Mouse (Mus musculus): ENCODE data around the gene Arg2. TPM values are rescaled to one million over a fixed set of nuclear protein-coding genes. Genes with fewer than 3 reads are reported as not detected.
"Not testable (repeated sequence)": the region's sequence is repeated elsewhere in the genome, so short reads cannot be mapped to it uniquely, and the experiment has no call there.

The Arg2 gene
- polyA plus RNA-seq, 1 experiment from 2014 or later, result 1.2 TPM

- H3K27ac ChIP-seq, result peak overlapping the region; percentile 92; the same call in 1 of the 2 replicates
- 39% methylated on average over 12 of the region's 12 CpGs for WGBS
- ATAC-seq (ENCODE audit: insufficient number of reproducible peaks, insufficient read depth, low FRiP score, low TSS enrichment, low read depth), result no peak
Measured at GRCm38 (mm10) chr12:79171269-79171995, 40.9 kb downstream of the Arg2 start.

DNA sequence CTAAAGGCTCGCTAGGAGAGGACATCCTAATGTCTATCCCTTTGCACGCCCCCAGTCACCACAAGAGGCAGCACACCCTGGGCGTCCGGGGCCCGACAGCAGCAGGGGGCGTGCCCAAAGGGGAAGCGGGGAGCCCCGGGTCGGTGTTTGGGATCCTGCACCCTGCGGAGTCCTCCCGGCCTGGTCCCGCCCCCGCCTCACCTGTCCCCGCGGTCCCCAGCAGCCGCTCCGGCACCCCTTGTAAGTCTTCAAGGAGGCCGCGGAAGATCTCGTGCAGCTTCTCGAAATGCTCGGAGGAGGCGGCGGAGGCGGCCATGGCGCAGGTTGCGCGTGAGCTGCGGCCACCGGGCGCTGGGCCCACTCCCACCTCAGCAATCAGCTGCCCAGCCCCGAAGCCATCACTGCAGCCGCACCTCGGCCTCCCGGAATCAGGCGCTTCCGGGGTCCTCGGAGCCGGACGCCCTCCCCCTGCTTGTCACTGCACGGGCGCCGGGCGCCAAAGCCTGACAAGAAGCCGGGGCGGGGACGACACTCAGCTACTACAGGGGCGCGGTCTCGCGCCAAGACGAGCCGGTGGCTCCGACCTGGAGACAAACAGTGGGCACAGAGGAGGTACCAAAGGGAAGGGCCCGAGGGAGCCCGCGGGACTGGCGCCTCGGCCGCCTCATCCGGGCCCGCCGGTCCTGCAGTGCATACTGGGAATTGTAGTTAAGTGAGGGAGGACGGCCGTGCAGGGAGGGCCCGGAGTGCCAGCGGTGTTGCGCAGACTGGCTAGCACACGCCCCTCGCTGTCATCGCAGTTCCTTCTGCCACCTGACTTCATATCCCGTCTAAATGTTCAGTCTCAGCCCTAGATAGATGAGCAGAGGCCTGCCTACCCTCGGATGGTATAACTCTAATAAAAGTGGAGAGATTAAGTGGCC is 41.7 kb downstream of the Arg2 start, which contains the start of gene Vti1b:
TSS of gene Vti1b (minus strand) at position 649 of the 923 bp plus-strand sequence.
- 1% methylated on average over 73 of the region's 73 CpGs for WGBS
- no peaks in the 10 kb centered on the region for H3K27me3 ChIP-seq
- H3K4me1 ChIP-seq (replicated peaks), result peaks cover 10% of the 10 kb centered on the region
- peaks cover 27% of the 10 kb centered on the region for H3K36me3 ChIP-seq
- H3K9ac ChIP-seq (replicated peaks), result peak within 1 kb of the TSS; percentile 82
- H3K9me3 ChIP-seq, result no peaks in the 10 kb centered on the region
- peak within 1 kb of the TSS; percentile 92 for H3K27ac ChIP-seq
- H3K4me2 ChIP-seq, result peak within 1 kb of the TSS; percentile 66
- peak within 1 kb of the TSS; percentile 93 for H3K4me3 ChIP-seq (replicated peaks)
- peak; percentile 98 for ATAC-seq (ENCODE audit: insufficient number of reproducible peaks, insufficient read depth, low FRiP score, low TSS enrichment, low read depth)

More at GRCm38 (mm10) chr12:79171269-79171995, 40.9 kb downstream of the Arg2 start:
- H3K4me1 ChIP-seq (replicated peaks), result peaks cover 10% of the 10 kb centered on the region
- peak overlapping the region; percentile 93 for H3K4me3 ChIP-seq (replicated peaks)
- no peaks in the 10 kb centered on the region for H3K27me3 ChIP-seq
- H3K9ac ChIP-seq (replicated peaks), result peak overlapping the region; percentile 82
- peaks cover 18% of the 10 kb centered on the region for H3K36me3 ChIP-seq
- H3K4me2 ChIP-seq, result peak overlapping the region; percentile 66
- H3K9me3 ChIP-seq, result no peaks in the 10 kb centered on the region

DNA sequence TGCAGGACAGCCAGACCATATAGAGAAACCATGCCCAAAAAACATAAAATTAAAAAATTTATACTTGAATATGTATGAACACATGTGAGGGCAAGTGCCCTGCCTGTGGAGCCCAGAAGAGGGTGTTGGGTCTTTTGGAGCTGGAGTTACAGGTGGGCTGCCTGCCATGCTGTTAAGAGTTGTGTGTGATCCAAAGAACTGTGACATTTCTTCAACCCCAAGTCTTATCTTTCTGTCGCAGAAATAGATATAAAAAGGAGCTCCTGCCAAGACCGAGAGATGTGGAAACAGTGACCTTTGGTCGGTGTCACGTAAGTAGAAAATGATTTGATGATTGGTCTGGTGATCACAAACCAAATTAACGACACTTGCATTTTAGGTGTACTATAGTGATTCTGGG is 43.1 kb downstream of the Arg2 start:
- Histone ChIP-seq H3K4me3 (replicated peaks) (no peak overlapping the region), H3K9me3 (no peaks in the 10 kb centered on the region), H3K27ac (no peak overlapping the region), H3K27me3 (no peaks in the 10 kb centered on the region), H3K4me1 (replicated peaks) (peaks cover 10% of the 10 kb centered on the region), H3K4me2 (no peak overlapping the region), H3K36me3 (peaks cover 38% of the 10 kb centered on the region), H3K9ac (replicated peaks) (no peak overlapping the region)
- ATAC-seq (ENCODE audit: insufficient number of reproducible peaks, insufficient read depth, low FRiP score, low TSS enrichment, low read depth), result no peak
- 86% methylated on average over 5 of the region's 5 CpGs for WGBS

DNA sequence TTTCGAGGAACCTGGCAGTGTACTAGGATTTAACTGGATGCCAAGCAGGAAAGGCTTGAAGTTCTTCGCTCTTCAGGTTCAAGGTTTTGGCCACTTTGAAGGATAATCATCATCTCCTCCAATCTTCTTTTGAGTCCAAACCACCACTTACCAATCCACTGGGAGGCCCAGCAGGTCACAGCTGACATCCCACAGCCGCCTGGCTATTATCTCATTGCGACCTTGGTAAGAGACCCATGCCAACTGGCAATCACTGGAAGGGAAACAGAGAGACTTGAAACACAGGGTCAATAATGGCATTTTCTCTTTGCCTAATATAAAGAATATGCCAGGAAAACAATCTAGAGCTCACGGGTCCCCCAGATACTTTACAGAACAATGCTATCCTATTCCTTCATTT is 45.4 kb downstream of the Arg2 start:
- 95% methylated on average over 5 of the region's 5 CpGs for WGBS
- H3K36me3 ChIP-seq, result peaks cover 48% of the 10 kb centered on the region

DNA sequence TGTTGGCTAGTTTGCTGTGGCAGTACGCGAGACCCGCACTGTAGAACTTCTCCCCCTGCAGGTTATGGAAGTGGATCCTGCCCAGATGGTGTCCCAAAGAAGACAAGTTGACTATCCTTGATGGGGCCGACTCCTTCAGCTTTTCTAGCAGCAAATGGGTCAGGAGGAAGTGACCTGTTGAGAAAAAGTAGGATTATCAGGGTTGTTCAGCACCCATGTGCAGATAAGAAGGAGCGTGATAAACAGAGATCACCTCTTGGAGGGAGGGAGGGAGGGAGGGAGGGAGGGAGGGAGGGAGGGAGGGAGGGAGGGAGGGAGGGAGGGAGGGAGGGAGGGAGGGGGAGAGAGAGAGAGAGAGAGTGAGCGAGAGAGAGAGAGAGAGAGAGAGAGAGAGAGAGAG is 54.6 kb downstream of the Arg2 start:
- not testable (repeated sequence) for H3K9me3 ChIP-seq; H3K4me3 ChIP-seq (replicated peaks); H3K27me3 ChIP-seq; H3K27ac ChIP-seq; H3K9ac ChIP-seq (replicated peaks); H3K4me2 ChIP-seq; ATAC-seq (ENCODE audit: insufficient number of reproducible peaks, insufficient read depth, low FRiP score, low TSS enrichment, low read depth); H3K4me1 ChIP-seq (replicated peaks)
- 87% methylated on average over 6 of the region's 6 CpGs for WGBS
- peaks cover 78% of the 10 kb centered on the region for H3K36me3 ChIP-seq

More for the DNA sequence above, 45.4 kb downstream of the Arg2 start:
- H3K27ac ChIP-seq, result no peak overlapping the region
- no peak for ATAC-seq (ENCODE audit: insufficient number of reproducible peaks, insufficient read depth, low FRiP score, low TSS enrichment, low read depth)
- H3K9ac ChIP-seq (replicated peaks), result no peak overlapping the region
- H3K4me1 ChIP-seq (replicated peaks), result peaks cover 5% of the 10 kb centered on the region
- H3K27me3 ChIP-seq, result no peaks in the 10 kb centered on the region
- H3K4me2 ChIP-seq, result no peak overlapping the region
- H3K9me3 ChIP-seq, result no peaks in the 10 kb centered on the region
- H3K4me3 ChIP-seq (replicated peaks), result no peak overlapping the region

GRCm38 (mm10) chr12:79190931-79191673 is 60.5 kb downstream of the Arg2 start:
- Histone ChIP-seq H3K36me3 (peaks cover 24% of the 10 kb centered on the region), H3K27me3 (no peaks in the 10 kb centered on the region), H3K4me3 (replicated peaks) (peak overlapping the region; percentile 65), H3K4me2 (peak overlapping the region; percentile 65), H3K4me1 (replicated peaks) (peaks cover 10% of the 10 kb centered on the region), H3K27ac (peak overlapping the region; percentile 42; the same call in 1 of the 2 replicates), H3K9ac (replicated peaks) (peak overlapping the region; percentile 70), H3K9me3 (no peaks in the 10 kb centered on the region)
- 1% methylated on average over 18 of the region's 18 CpGs for WGBS
- peak; percentile 85; the same call in 1 of the 2 replicates for ATAC-seq (ENCODE audit: insufficient number of reproducible peaks, insufficient read depth, low FRiP score, low TSS enrichment, low read depth)

- Histone ChIP-seq H3K9me3 (no peaks in the 10 kb centered on the region), H3K4me1 (replicated peaks) (peaks cover 10% of the 10 kb centered on the region), H3K4me3 (replicated peaks) (peak overlapping the region; percentile 65), H3K9ac (replicated peaks) (peak overlapping the region; percentile 70), H3K36me3 (peaks cover 18% of the 10 kb centered on the region), H3K27ac (peak overlapping the region; percentile 42; the same call in 1 of the 2 replicates), H3K27me3 (no peaks in the 10 kb centered on the region), H3K4me2 (peak overlapping the region; percentile 65)
- 5% methylated on average over 14 of the region's 14 CpGs for WGBS
- ATAC-seq (ENCODE audit: insufficient number of reproducible peaks, insufficient read depth, low FRiP score, low TSS enrichment, low read depth), result peak; percentile 86
Measured at GRCm38 (mm10) chr12:79191701-79192100, 61.1 kb downstream of the Arg2 start.

- H3K9ac ChIP-seq (replicated peaks), result peak within 1 kb of the TSS; percentile 70
- WGBS, result 58% methylated on average over 6 of the region's 6 CpGs
- no peaks in the 10 kb centered on the region for H3K9me3 ChIP-seq
- H3K27ac ChIP-seq, result peak within 1 kb of the TSS; percentile 42; the same call in 1 of the 2 replicates
- peak within 1 kb of the TSS; percentile 65 for H3K4me2 ChIP-seq
- H3K36me3 ChIP-seq, result peaks cover 13% of the 10 kb centered on the region
- H3K4me1 ChIP-seq (replicated peaks), result peaks cover 10% of the 10 kb centered on the region
- H3K4me3 ChIP-seq (replicated peaks), result peak within 1 kb of the TSS; percentile 65
- H3K27me3 ChIP-seq, result no peaks in the 10 kb centered on the region
- no peak for ATAC-seq (ENCODE audit: insufficient number of reproducible peaks, insufficient read depth, low FRiP score, low TSS enrichment, low read depth)
Measured at GRCm38 (mm10) chr12:79192193-79192592, 61.6 kb downstream of the Arg2 start, which contains the start of gene Rdh11. Rdh11 (minus strand) TSS chr12:79192293.

DNA sequence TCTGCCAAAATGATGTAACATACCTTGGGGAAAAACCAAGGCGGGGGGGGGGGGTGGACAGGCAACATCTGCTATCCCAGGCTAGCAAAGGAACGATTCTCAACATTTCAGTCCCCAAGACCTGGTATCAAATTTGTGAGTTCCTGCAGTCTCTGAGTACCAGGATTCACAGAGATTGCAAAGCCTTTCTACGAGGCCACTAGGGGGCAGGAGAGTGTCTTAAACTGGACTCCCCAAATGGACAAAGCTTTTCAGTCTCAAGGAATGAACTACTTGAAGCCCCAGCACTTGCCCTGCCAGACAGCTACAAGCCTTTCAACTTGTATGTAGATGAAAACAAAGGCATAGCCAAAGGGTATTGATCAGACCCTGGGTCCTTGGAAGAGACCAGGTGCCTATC is 62.9 kb downstream of the Arg2 start:
- Histone ChIP-seq H3K9ac (replicated peaks) (no peak overlapping the region), H3K9me3 (no peaks in the 10 kb centered on the region), H3K27me3 (no peaks in the 10 kb centered on the region), H3K27ac (no peak overlapping the region), H3K4me1 (replicated peaks) (peaks cover 10% of the 10 kb centered on the region), H3K4me3 (replicated peaks) (no peak overlapping the region), H3K36me3 (peaks cover under 1% of the 10 kb centered on the region; the same call in 1 of the 2 replicates), H3K4me2 (no peak overlapping the region)
- whole genome bisulfite sequencing, result 5% methylated on average over 3 of the region's 3 CpGs
- no peak for ATAC-seq (ENCODE audit: insufficient number of reproducible peaks, insufficient read depth, low FRiP score, low TSS enrichment, low read depth)

GRCm38 (mm10) chr12:79197105-79197504 is 66.5 kb downstream of the Arg2 start:
- WGBS, result 86% methylated on average over 5 of the region's 5 CpGs
- Histone ChIP-seq H3K9ac (replicated peaks) (no peak overlapping the region), H3K27me3 (no peaks in the 10 kb centered on the region), H3K9me3 (no peaks in the 10 kb centered on the region), H3K4me2 (no peak overlapping the region), H3K36me3 (no peaks in the 10 kb centered on the region), H3K27ac (no peak overlapping the region), H3K4me1 (replicated peaks) (no peaks in the 10 kb centered on the region), H3K4me3 (replicated peaks) (no peak overlapping the region)
- no peak for ATAC-seq (ENCODE audit: insufficient number of reproducible peaks, insufficient read depth, low FRiP score, low TSS enrichment, low read depth)

Measured in limb, embryonic 12.5 days (tissue).